In genomic region chr8:46212194-46212593, GRCm38 (mm10) we compare ENCODE assay signal across 8 mouse cellular contexts. TPM values are rescaled to one million over a fixed set of nuclear protein-coding genes. Genes with fewer than 3 reads are reported as not detected.
DNase-seq lines count a peak whose midpoint lies in the region; ATAC-seq and TF ChIP-seq lines count a peak whose summit lies in the region.
"Had no signal": no experiment of that assay in that cellular context is flagged by ENCODE, and none has a peak within 500 bp of the region (broad histone marks: within the 10 kb centered on the region; RNA-seq: fewer than 3 reads in every experiment).

No protein-coding gene starts in this region.

- H3K27ac ChIP-seq in midbrain, embryonic 10.5 days (replicated peaks) = peak overlapping the region; percentile 96; the same call in 1 of the 2 replicates
- no peak overlapping the region for H3K27ac ChIP-seq in midbrain, embryonic 11.5 days (ENCODE audit: low read depth, low read length)
- H3K27ac ChIP-seq in heart, embryonic 11.5 days (ENCODE audit: low read depth, low read length) = peak overlapping the region; percentile 100

- peak overlapping the region; percentile 87; the same call in 1 of the 2 replicates for H3K4me3 ChIP-seq in midbrain, embryonic 10.5 days
- H3K4me3 ChIP-seq in midbrain, embryonic 11.5 days (ENCODE audit: low read depth, low read length) = no peak overlapping the region
- H3K4me3 ChIP-seq in heart, embryonic 11.5 days (ENCODE audit: low read depth, low read length) = no peak overlapping the region
- no peak overlapping the region for H3K4me3 ChIP-seq in lung, adult 2 months (replicated peaks; ENCODE audit: extremely low read depth, low read depth, low read length)

- no peak overlapping the region; the same call in 1 of the 2 replicates for H3K4me2 ChIP-seq in midbrain, embryonic 11.5 days
- peak overlapping the region; percentile 79; the same call in 1 of the 2 replicates for H3K4me2 ChIP-seq in heart, embryonic 11.5 days

- DNase-seq in midbrain, embryonic 10.5 days (ENCODE audit: low spot score) = no peak
- no peak for DNase-seq in midbrain, embryonic 11.5 days (ENCODE audit: low spot score, missing footprints)
- DNase-seq in kidney, adult 8-10 months = peak; percentile 67 to 70
- peak; percentile 5 for DNase-seq in naive thymus-derived CD4-positive, alpha-beta T cell, adult 2 months (ENCODE audit: low read depth)
- no peak for DNase-seq in lung, adult 2 months
- no peak for DNase-seq in ovary, adult 18-20 months (ENCODE audit: low spot score)

- H3K27me3 ChIP-seq in midbrain, embryonic 10.5 days (ENCODE audit: low read depth, poor library complexity, severe bottlenecking) = peaks cover 34% of the 10 kb centered on the region
- H3K27me3 ChIP-seq in midbrain, embryonic 11.5 days (ENCODE audit: control insufficient read depth, insufficient read depth, low read length) = no peaks in the 10 kb centered on the region
- H3K27me3 ChIP-seq in heart, embryonic 11.5 days (ENCODE audit: control insufficient read depth, insufficient read depth, low read length) = no peaks in the 10 kb centered on the region

- TF ChIP-seq CTCF in lung, adult 2 months (IDR thresholded peaks at IDR 0.05; ENCODE audit: insufficient read depth, low read length) = no peak

- WGBS in midbrain, embryonic 10.5 days = 48% methylated on average over 7 of the region's 7 CpGs
- 38% methylated on average over 7 of the region's 7 CpGs for WGBS in midbrain, embryonic 11.5 days
- 45% methylated on average over 7 of the region's 7 CpGs for WGBS in heart, embryonic 11.5 days (ENCODE audit: insufficient replicate concordance)
- WGBS in lung, adult 2 months = 63% methylated on average over 7 of the region's 7 CpGs

- no peak overlapping the region for H3K9ac ChIP-seq in midbrain, embryonic 11.5 days (ENCODE audit: low read length)
- H3K9ac ChIP-seq in heart, embryonic 11.5 days (ENCODE audit: low read depth, low read length) = no peak overlapping the region

- no peak for TF ChIP-seq POLR2A in lung, adult 2 months (IDR thresholded peaks at IDR 0.05; ENCODE audit: borderline replicate concordance, extremely low read depth, low read depth, low read length)

- H3K9me3 ChIP-seq in midbrain, embryonic 10.5 days (replicated peaks) = no peaks in the 10 kb centered on the region
- no peaks in the 10 kb centered on the region for H3K9me3 ChIP-seq in midbrain, embryonic 11.5 days (ENCODE audit: control insufficient read depth, low read length)
- no peaks in the 10 kb centered on the region for H3K9me3 ChIP-seq in heart, embryonic 11.5 days (replicated peaks; ENCODE audit: control insufficient read depth, low read length)
- H3K9me3 ChIP-seq: liver, embryonic 15.5 days had no signal

- no peak for ATAC-seq in midbrain, embryonic 11.5 days (ENCODE audit: low FRiP score)
- no peak for ATAC-seq in heart, embryonic 11.5 days (replicated peaks; ENCODE audit: insufficient number of reproducible peaks, low FRiP score, low TSS enrichment)

- peaks cover 23% of the 10 kb centered on the region for H3K36me3 ChIP-seq in midbrain, embryonic 10.5 days
- peaks cover 5% of the 10 kb centered on the region; the same call in 1 of the 2 replicates for H3K36me3 ChIP-seq in midbrain, embryonic 11.5 days (ENCODE audit: control insufficient read depth, insufficient read depth, low read length)
- peaks cover 19% of the 10 kb centered on the region for H3K36me3 ChIP-seq in heart, embryonic 11.5 days (ENCODE audit: control insufficient read depth, insufficient read depth, low read length)

- H3K4me1 ChIP-seq in midbrain, embryonic 10.5 days = peaks cover 48% of the 10 kb centered on the region
- H3K4me1 ChIP-seq in midbrain, embryonic 11.5 days (ENCODE audit: control insufficient read depth, insufficient read depth, low read length) = peaks cover 22% of the 10 kb centered on the region
- peaks cover 34% of the 10 kb centered on the region for H3K4me1 ChIP-seq in heart, embryonic 11.5 days (ENCODE audit: control insufficient read depth, insufficient read depth, low read length)
- peaks cover 9% of the 10 kb centered on the region for H3K4me1 ChIP-seq in lung, adult 2 months (ENCODE audit: control insufficient read depth, insufficient read depth, low read length)

RNA-seq across cellular contexts. Expression of gene Slc25a4, which starts 1.1 kb away (rescaled TPM):
- 505 and 511 TPM in 2 replicates for polyA plus RNA-seq in midbrain, embryonic 10.5 days (2016; fragmentation: Nextera tagmentation; extraction: Ambion mirVana)
- polyA plus RNA-seq in midbrain, embryonic 11.5 days (2014; fragmentation: Nextera tagmentation; extraction: Ambion mirVana) = 477 and 504 TPM in 2 replicates
- 1,564 and 1,695 TPM in 2 replicates for polyA plus RNA-seq in heart, embryonic 11.5 days (2014; fragmentation: Nextera tagmentation; extraction: Ambion mirVana)
- 293 and 360 TPM in 2 replicates for polyA plus RNA-seq in lung, adult 2 months (2012; rRNA removed)

Comparison
In these comparisons a context has a peak if more than half of its experiments do, and no peak if none do; other contexts are left out.
1. DNase-seq: peak in kidney, adult 8-10 months (2 of 2) and naive thymus-derived CD4-positive, alpha-beta T cell, adult 2 months (single experiment); none in midbrain, embryonic 10.5 days (single experiment), midbrain, embryonic 11.5 days (single experiment), lung, adult 2 months (single experiment) and ovary, adult 18-20 months (single experiment).